Mouse (Mus musculus): ENCODE measurements around the gene Cdipt. TPM values are rescaled to one million over a fixed set of nuclear protein-coding genes. Genes with fewer than 3 reads are reported as not detected.

The Cdipt gene
- total RNA-seq, 4 experiments from 2014 or later: 175 to 183 (median 179) TPM

- no peak for DNase-seq (ENCODE audit: low spot score in 2 of 2)
Measured at GRCm38 (mm10) chr7:127012374-127012773, 36.7 kb downstream of the Cdipt start.

GRCm38 (mm10) chr7:127012845-127013244 is 37.1 kb downstream of the Cdipt start:
- DNase-seq (ENCODE audit: low spot score in 2 of 2): no peak

GRCm38 (mm10) chr7:127013385-127013784 is 37.7 kb downstream of the Cdipt start:
- DNase-seq (ENCODE audit: low spot score in 2 of 2): no peak

- DNase-seq (ENCODE audit: low spot score in 2 of 2): peak in 1 of 2 experiments; percentile 16
Measured at GRCm38 (mm10) chr7:127014320-127014719, 38.6 kb downstream of the Cdipt start, which contains the start of gene Mvp. Mvp (minus strand) TSS chr7:127014621.

GRCm38 (mm10) chr7:127014993-127015392 is 39.3 kb downstream of the Cdipt start:
- no peak for DNase-seq (ENCODE audit: low spot score in 2 of 2)

- DNase-seq (ENCODE audit: low spot score in 2 of 2): no peak
Measured at GRCm38 (mm10) chr7:127016081-127016480, 40.4 kb downstream of the Cdipt start.

GRCm38 (mm10) chr7:127016481-127016485 is 40.6 kb downstream of the Cdipt start, which contains the start of gene Pagr1b:
Pagr1b (minus strand) TSS chr7:127016484.
- DNase-seq (ENCODE audit: low spot score in 2 of 2): no peak

- no peak for DNase-seq (ENCODE audit: low spot score in 2 of 2)
Measured at GRCm38 (mm10) chr7:127016486-127016938, 40.8 kb downstream of the Cdipt start.

- DNase-seq (ENCODE audit: low spot score in 2 of 2): peak; percentile 94 to 97
Measured at GRCm38 (mm10) chr7:127016971-127017949, 41.5 kb downstream of the Cdipt start, which contains the start of gene Pagr1a. Pagr1a (minus strand) TSS chr7:127017352.

- DNase-seq (ENCODE audit: low spot score in 2 of 2): no peak
Measured at GRCm38 (mm10) chr7:127017950-127018345, 42.2 kb downstream of the Cdipt start.

- peak in 1 of 2 experiments; percentile 22 for DNase-seq (ENCODE audit: low spot score in 2 of 2)
Measured at GRCm38 (mm10) chr7:127018416-127019305, 42.9 kb downstream of the Cdipt start.

GRCm38 (mm10) chr7:127019306-127019960 is 43.7 kb downstream of the Cdipt start:
- no peak for DNase-seq (ENCODE audit: low spot score in 2 of 2)

- DNase-seq (ENCODE audit: low spot score in 2 of 2): peak in 1 of 2 experiments; percentile 15
Measured at GRCm38 (mm10) chr7:127020031-127020430, 44.3 kb downstream of the Cdipt start.

- DNase-seq (ENCODE audit: low spot score in 2 of 2): peak in 1 of 2 experiments; percentile 27
Measured at GRCm38 (mm10) chr7:127020491-127020890, 44.8 kb downstream of the Cdipt start.

GRCm38 (mm10) chr7:127020901-127021562 is 45.3 kb downstream of the Cdipt start, which contains the start of the genes Gm42742 and Prrt2:
Gm42742 (minus strand) TSS chr7:127021097.
Prrt2 (minus strand) TSS chr7:127021211.
- peak; percentile 54 to 77 for DNase-seq (ENCODE audit: low spot score in 2 of 2)

- DNase-seq (ENCODE audit: low spot score in 2 of 2): peak in 1 of 2 experiments; percentile 25
Measured at GRCm38 (mm10) chr7:127021563-127022527, 46.1 kb downstream of the Cdipt start.

GRCm38 (mm10) chr7:127022528-127023271 is 47.0 kb downstream of the Cdipt start:
- DNase-seq (ENCODE audit: low spot score in 2 of 2): no peak

- DNase-seq (ENCODE audit: low spot score in 2 of 2): no peak
Measured at GRCm38 (mm10) chr7:127023272-127023691, 47.6 kb downstream of the Cdipt start.
